Mouse (Mus musculus): ENCODE results near the gene 9330182L06Rik. TPM values are rescaled to one million over a fixed set of nuclear protein-coding genes. Genes with fewer than 3 reads are reported as not detected.

Gene 9330182L06Rik
- polyA plus RNA-seq (2014; fragmentation: Nextera tagmentation; extraction: Ambion mirVana), result 10.1 and 12.4 TPM in 2 replicates

- Histone ChIP-seq H3K27ac (ENCODE audit: low read depth, low read length) (peak within 1 kb of the TSS; percentile 78), H3K27me3 (ENCODE audit: control insufficient read depth, insufficient read depth, low read length) (no peaks in the 10 kb centered on the region), H3K4me2 (replicated peaks; ENCODE audit: low read depth, low read length) (peak within 1 kb of the TSS; percentile 71), H3K4me1 (replicated peaks; ENCODE audit: control insufficient read depth, insufficient read depth, low read length) (no peaks in the 10 kb centered on the region), H3K36me3 (ENCODE audit: control insufficient read depth, insufficient read depth, low read length) (no peaks in the 10 kb centered on the region), H3K4me3 (ENCODE audit: low read depth, low read length) (peak within 1 kb of the TSS; percentile 55), H3K9me3 (ENCODE audit: control insufficient read depth, low read length) (no peaks in the 10 kb centered on the region), H3K9ac (ENCODE audit: low read depth, low read length) (peak within 1 kb of the TSS; percentile 80)
- 1% methylated on average over 22 of the region's 47 CpGs for WGBS
- ATAC-seq (ENCODE audit: low FRiP score), result peak; percentile 93
- peak; percentile 73 for DNase-seq (ENCODE audit: low spot score)
These were observed at the start of gene 9330182L06Rik for GRCm38 (mm10) chr5:9265586-9266279. TSS of gene 9330182L06Rik (plus strand) at chr5:9266118.

DNA sequence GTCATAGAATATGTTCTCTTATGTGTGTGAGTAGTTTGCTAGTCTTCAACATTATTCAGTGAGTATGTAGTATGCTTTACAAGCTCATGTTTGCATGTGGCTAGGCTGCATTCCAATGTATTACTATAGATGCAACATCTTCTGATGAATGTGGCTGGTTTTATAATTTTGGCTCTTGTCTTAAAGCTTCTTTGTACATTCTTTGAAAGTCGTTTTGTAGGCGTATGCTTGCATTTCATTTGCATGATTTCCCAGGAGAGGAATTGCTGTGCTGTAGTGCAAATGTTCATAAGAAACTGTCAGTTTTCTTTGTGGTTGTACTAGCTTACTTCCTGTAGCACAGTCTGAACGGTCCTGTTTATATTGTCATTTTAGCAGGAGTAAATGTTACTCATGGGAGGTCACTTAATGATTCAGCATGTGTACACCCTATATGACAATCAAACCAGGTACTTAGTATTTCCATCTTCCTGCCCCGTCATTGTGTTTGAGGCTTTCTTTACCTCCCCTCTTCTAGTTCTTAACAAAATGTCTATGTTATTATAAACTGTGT is 38.4 kb upstream of the 9330182L06Rik start:
- Histone ChIP-seq H3K9ac (ENCODE audit: low read depth, low read length) (no peak overlapping the region), H3K4me2 (replicated peaks; ENCODE audit: low read depth, low read length) (no peak overlapping the region), H3K27ac (ENCODE audit: low read depth, low read length) (no peak overlapping the region), H3K4me3 (ENCODE audit: low read depth, low read length) (no peak overlapping the region), H3K9me3 (ENCODE audit: control insufficient read depth, low read length) (no peaks in the 10 kb centered on the region), H3K36me3 (ENCODE audit: control insufficient read depth, insufficient read depth, low read length) (no peaks in the 10 kb centered on the region), H3K4me1 (replicated peaks; ENCODE audit: control insufficient read depth, insufficient read depth, low read length) (no peaks in the 10 kb centered on the region), H3K27me3 (ENCODE audit: control insufficient read depth, insufficient read depth, low read length) (no peaks in the 10 kb centered on the region)
- ATAC-seq (ENCODE audit: low FRiP score), result no peak
- DNase-seq (ENCODE audit: low spot score), result no peak
- WGBS, result 88% methylated on average over 4 of the region's 4 CpGs

- WGBS, result 62% methylated on average over 4 of the region's 4 CpGs
These were observed 1.6 kb upstream of the 9330182L06Rik start for GRCm38 (mm10) chr5:9264361-9264760.

GRCm38 (mm10) chr5:9266280-9266923 is 484 bp downstream of the 9330182L06Rik start:
- DNase-seq (ENCODE audit: low spot score) (peak; percentile 48), ATAC-seq (ENCODE audit: low FRiP score) (peak; percentile 86)
- peak overlapping the region; percentile 78 for H3K27ac ChIP-seq (ENCODE audit: low read depth, low read length)
- 1% methylated on average over 28 of the region's 30 CpGs for WGBS
- H3K36me3 ChIP-seq (ENCODE audit: control insufficient read depth, insufficient read depth, low read length), result no peaks in the 10 kb centered on the region
- H3K4me3 ChIP-seq (ENCODE audit: low read depth, low read length), result peak overlapping the region; percentile 55
- no peaks in the 10 kb centered on the region for H3K27me3 ChIP-seq (ENCODE audit: control insufficient read depth, insufficient read depth, low read length)
- peak overlapping the region; percentile 80 for H3K9ac ChIP-seq (ENCODE audit: low read depth, low read length)
- H3K4me1 ChIP-seq (replicated peaks; ENCODE audit: control insufficient read depth, insufficient read depth, low read length), result no peaks in the 10 kb centered on the region
- H3K9me3 ChIP-seq (ENCODE audit: control insufficient read depth, low read length), result no peaks in the 10 kb centered on the region
- H3K4me2 ChIP-seq (replicated peaks; ENCODE audit: low read depth, low read length), result peak overlapping the region; percentile 71

More at GRCm38 (mm10) chr5:9264361-9264760, 1.6 kb upstream of the 9330182L06Rik start:
- Histone ChIP-seq H3K27me3 (ENCODE audit: control insufficient read depth, insufficient read depth, low read length) (no peaks in the 10 kb centered on the region), H3K9me3 (ENCODE audit: control insufficient read depth, low read length) (no peaks in the 10 kb centered on the region), H3K36me3 (ENCODE audit: control insufficient read depth, insufficient read depth, low read length) (no peaks in the 10 kb centered on the region), H3K4me3 (ENCODE audit: low read depth, low read length) (no peak overlapping the region), H3K4me2 (replicated peaks; ENCODE audit: low read depth, low read length) (no peak overlapping the region), H3K27ac (ENCODE audit: low read depth, low read length) (no peak overlapping the region), H3K4me1 (replicated peaks; ENCODE audit: control insufficient read depth, insufficient read depth, low read length) (no peaks in the 10 kb centered on the region), H3K9ac (ENCODE audit: low read depth, low read length) (no peak overlapping the region)
- DNase-seq (ENCODE audit: low spot score) (peak; percentile 35), ATAC-seq (ENCODE audit: low FRiP score) (no peak)

- ATAC-seq (ENCODE audit: low FRiP score), result no peak
- no peak overlapping the region for H3K27ac ChIP-seq (ENCODE audit: low read depth, low read length)
- no peak overlapping the region for H3K4me3 ChIP-seq (ENCODE audit: low read depth, low read length)
- H3K9me3 ChIP-seq (ENCODE audit: control insufficient read depth, low read length), result no peaks in the 10 kb centered on the region
- 88% methylated on average over 3 of the region's 3 CpGs for WGBS
- no peaks in the 10 kb centered on the region for H3K27me3 ChIP-seq (ENCODE audit: control insufficient read depth, insufficient read depth, low read length)
- no peaks in the 10 kb centered on the region for H3K36me3 ChIP-seq (ENCODE audit: control insufficient read depth, insufficient read depth, low read length)
- DNase-seq (ENCODE audit: low spot score), result no peak
- no peak overlapping the region for H3K4me2 ChIP-seq (replicated peaks; ENCODE audit: low read depth, low read length)
- H3K9ac ChIP-seq (ENCODE audit: low read depth, low read length), result no peak overlapping the region
- no peaks in the 10 kb centered on the region for H3K4me1 ChIP-seq (replicated peaks; ENCODE audit: control insufficient read depth, insufficient read depth, low read length)
These were observed 3.7 kb downstream of the 9330182L06Rik start for GRCm38 (mm10) chr5:9269666-9270065.

DNA sequence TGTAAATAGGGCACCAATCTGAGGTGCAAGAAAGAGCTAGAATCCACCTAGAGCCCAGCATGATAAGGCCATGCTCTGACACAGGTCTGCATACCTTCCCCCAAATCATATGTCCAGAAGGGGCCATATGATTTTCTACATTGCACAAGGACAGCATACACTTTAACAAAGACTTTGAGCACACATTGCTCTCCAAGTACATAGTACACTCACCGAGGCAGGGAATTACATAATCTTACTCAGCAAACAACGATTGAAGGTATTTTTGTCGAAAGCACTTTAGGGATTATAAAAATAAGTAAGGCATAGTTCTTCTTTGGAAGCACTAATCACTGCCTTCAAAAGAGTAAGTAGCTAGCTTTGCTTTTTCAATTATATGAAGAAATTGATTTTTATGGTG is 7.1 kb downstream of the 9330182L06Rik start:
- Histone ChIP-seq H3K9me3 (ENCODE audit: control insufficient read depth, low read length) (no peaks in the 10 kb centered on the region), H3K36me3 (ENCODE audit: control insufficient read depth, insufficient read depth, low read length) (no peaks in the 10 kb centered on the region), H3K27me3 (ENCODE audit: control insufficient read depth, insufficient read depth, low read length) (no peaks in the 10 kb centered on the region), H3K9ac (ENCODE audit: low read depth, low read length) (no peak overlapping the region), H3K4me3 (ENCODE audit: low read depth, low read length) (no peak overlapping the region), H3K27ac (ENCODE audit: low read depth, low read length) (no peak overlapping the region), H3K4me2 (replicated peaks; ENCODE audit: low read depth, low read length) (no peak overlapping the region), H3K4me1 (replicated peaks; ENCODE audit: control insufficient read depth, insufficient read depth, low read length) (no peaks in the 10 kb centered on the region)
- DNase-seq (ENCODE audit: low spot score), result no peak
- WGBS, result 90% methylated on average over 3 of the region's 3 CpGs
- no peak for ATAC-seq (ENCODE audit: low FRiP score)

DNA sequence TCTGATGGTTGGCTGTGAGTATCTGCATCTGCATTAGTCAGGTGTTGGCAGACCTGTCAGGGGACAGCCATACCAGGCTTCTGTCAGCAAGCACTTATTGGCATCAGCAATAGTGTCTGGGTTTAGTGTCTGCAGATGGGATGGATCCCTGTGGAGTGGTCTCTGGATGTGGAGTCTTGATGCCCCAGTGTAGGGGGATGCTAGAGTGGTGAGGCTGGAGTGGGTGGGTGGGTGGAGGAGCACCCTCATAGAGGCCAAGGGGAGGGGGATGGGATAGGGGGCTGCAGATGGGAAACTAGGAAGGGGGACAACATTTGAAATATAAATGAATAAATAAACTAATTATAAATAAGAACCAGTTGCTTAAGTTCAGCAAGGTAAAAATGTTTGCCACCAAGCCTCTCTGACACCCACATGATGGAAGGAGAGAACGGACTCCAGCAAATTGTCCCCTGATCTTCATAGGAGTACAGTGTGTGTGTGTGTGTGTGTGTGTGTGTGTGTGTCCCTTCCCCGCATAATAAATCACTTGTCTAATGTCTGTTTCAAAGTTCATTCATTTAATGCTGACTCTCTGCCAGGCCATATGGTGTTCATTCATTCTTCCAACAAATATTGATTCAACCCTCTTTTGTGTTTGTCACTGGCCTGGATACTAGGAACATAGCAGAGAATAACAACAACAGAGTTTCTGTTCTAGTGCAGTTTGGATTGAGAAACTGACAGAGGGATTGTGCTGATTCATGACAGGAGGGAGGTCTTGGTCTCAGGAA is 30.0 kb downstream of the 9330182L06Rik start:
- DNase-seq (ENCODE audit: low spot score) (no peak), ATAC-seq (ENCODE audit: low FRiP score) (peak; percentile 66)
- no peaks in the 10 kb centered on the region for H3K36me3 ChIP-seq (ENCODE audit: control insufficient read depth, insufficient read depth, low read length)
- H3K4me2 ChIP-seq (replicated peaks; ENCODE audit: low read depth, low read length), result no peak overlapping the region
- peaks cover 2% of the 10 kb centered on the region; the same call in 1 of the 2 replicates for H3K4me1 ChIP-seq (replicated peaks; ENCODE audit: control insufficient read depth, insufficient read depth, low read length)
- H3K9me3 ChIP-seq (ENCODE audit: control insufficient read depth, low read length), result no peaks in the 10 kb centered on the region
- H3K27ac ChIP-seq (ENCODE audit: low read depth, low read length), result no peak overlapping the region
- no peaks in the 10 kb centered on the region for H3K27me3 ChIP-seq (ENCODE audit: control insufficient read depth, insufficient read depth, low read length)
- no peak overlapping the region for H3K9ac ChIP-seq (ENCODE audit: low read depth, low read length)
- H3K4me3 ChIP-seq (ENCODE audit: low read depth, low read length), result no peak overlapping the region
- 83% methylated on average over 2 of the region's 2 CpGs for WGBS

DNA sequence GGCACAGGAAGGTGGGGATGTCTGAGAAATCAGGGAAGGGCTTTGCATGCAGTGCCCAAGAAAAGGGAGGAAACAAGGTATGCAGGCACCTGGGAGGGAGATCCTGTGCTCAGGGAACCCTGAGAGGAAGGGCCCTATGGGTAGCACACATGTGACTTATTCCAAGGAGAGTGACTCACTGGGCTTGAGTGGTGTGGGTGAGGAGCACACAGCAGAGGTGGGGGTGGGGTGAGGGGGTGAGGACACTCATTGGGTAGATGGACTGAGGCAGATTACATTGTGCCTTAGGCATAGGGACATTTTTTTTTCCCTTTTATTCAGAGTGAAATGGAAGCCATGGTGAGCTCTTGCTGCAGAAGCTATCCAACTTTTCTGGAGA is 30.6 kb downstream of the 9330182L06Rik start:
- ATAC-seq (ENCODE audit: low FRiP score), result peak; percentile 59
- no peak for DNase-seq (ENCODE audit: low spot score)
- Histone ChIP-seq H3K27me3 (ENCODE audit: control insufficient read depth, insufficient read depth, low read length) (no peaks in the 10 kb centered on the region), H3K4me2 (replicated peaks; ENCODE audit: low read depth, low read length) (no peak overlapping the region), H3K4me1 (replicated peaks; ENCODE audit: control insufficient read depth, insufficient read depth, low read length) (peaks cover 2% of the 10 kb centered on the region; the same call in 1 of the 2 replicates), H3K9ac (ENCODE audit: low read depth, low read length) (no peak overlapping the region), H3K36me3 (ENCODE audit: control insufficient read depth, insufficient read depth, low read length) (no peaks in the 10 kb centered on the region), H3K4me3 (ENCODE audit: low read depth, low read length) (no peak overlapping the region), H3K9me3 (ENCODE audit: control insufficient read depth, low read length) (no peaks in the 10 kb centered on the region), H3K27ac (ENCODE audit: low read depth, low read length) (no peak overlapping the region)

Measured in hindbrain, embryonic 11.5 days (tissue).